Mouse (Mus musculus): ENCODE results near the gene Polr1d.

Gene Polr1d

GRCm38 (mm10) chr5:147090256-147090963 is 13.6 kb downstream of the Polr1d start:
- DNase-seq = no peak

- no peak for DNase-seq
These were observed 15.6 kb downstream of the Polr1d start for GRCm38 (mm10) chr5:147092448-147092847.

- no peak for DNase-seq
These were observed 17.4 kb downstream of the Polr1d start for GRCm38 (mm10) chr5:147094296-147094695.

GRCm38 (mm10) chr5:147096586-147096985 is 19.7 kb downstream of the Polr1d start:
- DNase-seq = no peak

- DNase-seq = no peak
These were observed 21.8 kb downstream of the Polr1d start for GRCm38 (mm10) chr5:147098667-147099066.

- DNase-seq = no peak
These were observed 23.3 kb downstream of the Polr1d start for GRCm38 (mm10) chr5:147100180-147100579.

- no peak for DNase-seq
These were observed 25.4 kb downstream of the Polr1d start for GRCm38 (mm10) chr5:147102295-147102694.

DNA sequence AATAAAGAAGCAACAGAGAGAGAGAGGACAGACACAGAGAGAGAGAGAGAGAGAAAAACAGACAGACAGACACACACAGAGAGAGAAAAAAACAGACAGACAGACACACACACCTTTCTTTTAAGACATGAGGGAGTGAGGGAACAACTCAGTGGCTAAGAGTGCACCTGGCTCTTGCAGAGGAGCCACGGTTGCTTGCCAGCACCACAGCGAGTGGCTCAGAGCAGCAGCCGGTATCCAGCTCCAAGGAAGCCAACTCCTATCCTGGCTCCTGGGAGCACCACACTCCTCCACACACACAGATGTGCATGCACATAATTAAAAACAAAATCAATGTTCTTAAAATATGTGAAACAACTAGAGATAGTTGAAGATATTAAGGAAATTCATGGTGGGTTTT is 30.4 kb downstream of the Polr1d start:
- DNase-seq = no peak

DNA sequence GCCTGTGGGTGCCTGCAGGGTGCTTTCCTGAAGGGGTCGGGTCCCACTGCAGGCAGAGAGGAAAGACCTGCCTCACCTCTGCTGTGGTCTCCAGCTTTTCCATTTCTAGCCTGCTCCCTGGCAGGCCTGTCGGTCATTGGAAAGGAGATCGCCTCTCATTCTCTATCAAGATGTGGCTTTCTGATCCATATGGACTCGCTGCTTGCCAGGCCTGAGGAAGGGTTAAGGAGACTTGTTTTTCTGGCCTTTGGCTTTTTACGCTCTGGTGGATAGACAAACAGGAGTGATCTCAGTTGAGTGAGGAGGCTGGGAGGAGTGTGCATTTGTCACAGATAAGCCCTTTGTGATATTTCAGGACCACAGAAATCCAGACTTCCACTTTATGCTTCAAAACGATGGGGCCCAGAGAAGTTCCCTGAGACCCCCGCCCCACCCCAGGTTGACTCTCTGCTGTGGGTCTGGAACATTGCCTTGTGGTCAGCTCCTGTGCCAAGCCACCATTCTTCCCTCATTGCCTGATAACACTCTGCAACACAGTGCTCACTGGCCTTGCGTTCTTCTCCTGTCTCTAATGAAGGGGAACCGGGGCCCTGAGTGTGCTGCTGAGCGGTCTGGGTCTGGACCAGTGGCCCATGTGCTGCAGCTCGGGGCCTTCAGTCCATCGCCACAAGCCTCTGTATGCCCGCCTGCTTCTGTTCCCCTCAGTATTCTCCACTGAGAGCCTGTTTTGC is 32.2 kb downstream of the Polr1d start:
- DNase-seq = peak; percentile 50

DNA sequence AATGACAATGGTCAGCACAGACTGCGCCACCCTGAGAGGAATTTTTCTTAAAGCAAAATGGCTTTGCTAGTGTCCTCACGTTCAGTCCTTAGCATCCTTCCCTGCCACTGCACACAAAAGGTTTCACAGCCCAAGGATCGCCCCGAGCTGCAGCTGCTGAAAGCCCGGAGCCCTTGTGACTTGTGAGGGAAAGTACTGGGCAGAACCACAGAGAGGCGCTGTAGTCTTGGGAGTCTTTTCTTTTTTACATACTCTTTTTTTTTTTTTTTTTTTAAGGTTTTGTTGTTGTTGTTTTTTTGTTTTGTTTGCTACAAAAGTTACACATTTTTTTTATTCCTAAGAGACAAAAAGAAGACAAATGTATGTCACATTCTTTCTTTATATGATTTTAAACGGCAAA is 37.9 kb downstream of the Polr1d start:
- DNase-seq = no peak

GRCm38 (mm10) chr5:147115631-147116030 is 38.8 kb downstream of the Polr1d start:
- DNase-seq = no peak

DNA sequence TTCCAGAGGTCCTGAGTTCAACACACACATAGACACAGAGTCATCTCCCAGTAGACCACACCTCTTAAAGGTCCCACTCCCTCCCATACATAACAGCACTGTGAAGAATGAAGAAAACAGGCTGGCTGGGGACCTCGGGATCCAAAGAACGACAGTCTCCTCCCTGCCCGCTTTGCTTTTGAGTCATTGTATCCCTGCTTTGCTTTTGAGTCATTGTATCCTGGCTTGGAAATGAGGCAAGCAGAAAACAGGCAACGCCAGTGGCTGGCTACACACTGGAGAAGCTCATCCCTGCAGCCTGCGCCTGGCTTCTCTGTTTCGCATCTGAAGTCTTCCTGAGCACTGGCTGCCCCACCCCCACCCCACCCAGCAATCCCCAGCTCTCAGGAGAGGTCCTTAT is 40.2 kb downstream of the Polr1d start:
- no peak for DNase-seq

GRCm38 (mm10) chr5:147121146-147121545 is 44.3 kb downstream of the Polr1d start:
- DNase-seq = no peak

DNA sequence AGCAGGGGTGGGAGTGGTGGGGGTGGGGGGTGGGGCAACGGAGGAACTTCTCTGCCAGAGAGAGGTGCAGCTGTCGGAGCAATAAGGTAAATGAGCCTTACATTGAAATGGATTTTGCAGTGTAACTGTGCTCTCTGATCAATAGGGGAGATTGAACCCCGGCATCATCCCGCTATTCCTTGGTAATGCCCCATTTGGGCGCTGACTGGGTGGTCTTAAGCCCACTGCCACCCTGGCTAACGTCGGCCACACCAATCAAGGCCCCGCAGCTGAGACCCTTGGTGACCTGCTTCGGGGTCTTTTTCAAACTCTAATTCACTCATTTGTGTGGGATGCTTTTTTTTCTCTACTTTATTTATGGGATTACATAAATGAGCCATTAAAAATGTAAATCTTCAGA is 47.9 kb downstream of the Polr1d start:
- DNase-seq = no peak

DNA sequence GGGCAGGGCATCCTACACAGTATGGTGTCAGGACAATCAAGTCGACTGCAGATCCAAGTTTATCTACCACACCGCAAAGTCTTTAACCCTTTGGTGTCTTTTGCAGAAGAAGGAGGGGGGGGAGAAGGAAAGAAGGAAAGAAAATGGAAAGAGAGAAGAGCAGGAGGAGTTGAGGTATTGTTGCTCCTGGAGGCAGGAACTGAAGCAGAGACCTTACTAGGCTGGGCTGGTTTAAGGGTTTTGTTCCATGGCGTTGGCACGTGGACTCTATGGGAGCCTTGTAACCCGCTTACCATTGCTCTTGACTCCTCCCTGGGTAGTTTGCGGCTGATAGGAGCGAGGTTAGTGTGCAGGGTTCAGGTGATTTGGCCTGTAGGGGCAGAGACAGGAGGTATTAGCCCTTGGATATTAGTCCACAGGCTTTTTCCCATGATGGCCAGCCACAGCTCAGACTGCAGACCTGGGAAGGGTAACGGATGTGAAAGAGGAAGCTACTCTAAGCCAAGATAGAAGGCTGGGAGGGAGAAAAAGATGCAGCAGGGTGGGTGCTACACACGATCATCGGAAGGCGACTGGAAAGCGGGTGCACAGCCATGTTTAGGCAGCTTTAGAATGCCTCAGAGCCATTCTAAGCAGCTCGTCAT is 48.8 kb downstream of the Polr1d start:
- DNase-seq = no peak

GRCm38 (mm10) chr5:147127860-147128259 is 51.0 kb downstream of the Polr1d start:
- no peak for DNase-seq

- no peak for DNase-seq
These were observed 52.6 kb downstream of the Polr1d start for GRCm38 (mm10) chr5:147129484-147129883.

- no peak for DNase-seq
These were observed 55.1 kb downstream of the Polr1d start for GRCm38 (mm10) chr5:147131912-147132311.

- DNase-seq = no peak
These were observed 56.8 kb downstream of the Polr1d start for GRCm38 (mm10) chr5:147133662-147134061.

DNA sequence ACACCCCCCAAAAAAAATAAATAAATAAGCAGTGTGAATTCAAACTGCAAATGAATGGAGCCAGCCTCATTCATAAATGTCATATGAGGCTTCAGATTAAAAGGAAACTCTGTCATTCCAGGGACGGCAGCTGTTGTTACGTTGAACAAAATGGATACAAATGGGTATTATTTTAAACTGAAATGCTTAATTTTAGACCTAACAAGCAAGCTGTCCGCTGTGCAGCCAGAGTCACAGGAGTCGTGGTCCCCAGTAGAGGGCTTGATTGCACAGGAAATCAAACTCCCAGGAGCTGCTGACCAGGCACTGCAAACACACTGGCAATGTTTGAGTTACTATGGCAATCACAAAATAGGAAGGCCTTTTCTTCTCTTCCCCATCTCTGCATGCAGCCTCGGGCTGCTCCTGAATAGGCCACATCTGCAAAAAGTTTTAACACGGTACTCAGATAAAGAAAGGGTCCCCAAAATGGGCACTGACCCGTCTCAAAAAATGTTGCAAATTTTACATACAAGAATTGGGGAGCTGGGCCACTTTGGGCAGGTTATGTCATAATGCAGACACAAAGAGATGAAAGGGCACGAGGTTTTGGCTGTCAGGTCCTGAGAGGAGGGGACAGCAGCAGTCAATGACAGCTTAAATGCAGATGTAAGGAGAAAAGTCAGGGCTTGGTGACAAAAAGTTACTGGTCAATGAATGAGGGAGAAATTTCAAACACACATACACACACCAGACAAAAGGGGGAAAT is 57.7 kb downstream of the Polr1d start:
- DNase-seq = no peak

GRCm38 (mm10) chr5:147135089-147135446 is 58.2 kb downstream of the Polr1d start:
- no peak for DNase-seq

GRCm38 (mm10) chr5:147135994-147136393 is 59.1 kb downstream of the Polr1d start:
- no peak for DNase-seq

DNA sequence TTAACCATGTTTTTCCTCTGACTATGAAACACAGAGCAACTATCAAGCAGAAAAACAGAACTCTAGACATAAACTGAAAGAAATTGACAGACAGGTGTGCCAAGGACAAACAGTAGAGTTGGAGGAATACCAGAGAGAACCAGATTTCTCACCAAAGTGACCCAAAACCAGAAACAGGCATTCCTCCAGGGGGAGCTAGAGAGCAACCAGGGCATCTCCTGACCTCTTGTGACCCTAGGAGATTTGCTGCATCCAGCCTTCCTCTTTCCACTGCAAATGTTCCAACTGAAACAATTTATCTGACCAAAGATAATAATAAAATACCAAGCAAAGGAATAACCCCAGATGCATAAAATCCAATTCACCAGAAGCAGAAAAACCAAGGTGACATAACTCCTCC is 70.5 kb downstream of the Polr1d start:
- DNase-seq = no peak
